Mouse (Mus musculus) heart, postnatal 14 days (tissue): ENCODE measurements at regions not wholly inside any gene's neighbourhood (a gene's known extent, or its start where the extent isn't known, plus 50 kb on each side); places are given as distances from the start of the nearest gene placed in this dataset.

Source experiments
- DNase-seq, 2 experiments: peaks; one replicate each; pipeline ENCODE4 v3.0.0; 2021 to 2022
- intact Hi-C: fragments of 180-260 bp; cut with DNase I; formaldehyde crosslinking; loops from one replicate; pipeline ENCODE4 v1.15.1; 2025

GRCm38 (mm10) chr1:43633246-43633645 is 97.2 kb upstream of the 1500015O10Rik start:
- intact Hi-C loops = no loop called here
- no peak for DNase-seq

- intact Hi-C loops = loop anchor here (2.0 to 5.0 kb wide), 3 partner anchors 102 to 337 kb away; no protein-coding TSS in a partner anchor
- peak; percentile 7 to 38 for DNase-seq
Measured at GRCm38 (mm10) chr1:43635718-43636117, 94.7 kb upstream of the 1500015O10Rik start.

GRCm38 (mm10) chr1:43637956-43638355 is 92.4 kb upstream of the 1500015O10Rik start:
- no peak for DNase-seq
- intact Hi-C loops = loop anchor here (2.0 to 5.0 kb wide), 3 partner anchors 99 to 339 kb away; no protein-coding TSS in a partner anchor

GRCm38 (mm10) chr1:43672031-43672430 is 58.4 kb upstream of the 1500015O10Rik start:
- intact Hi-C loops = no loop called here
- no peak for DNase-seq
